Mouse (Mus musculus) fat pad, adult 2 months (tissue): ENCODE measurements at regions not wholly inside any gene's neighbourhood (a gene's known extent, or its start where the extent isn't known, plus 50 kb on each side); places are given as distances from the start of the nearest gene placed in this dataset.

Source experiments
- DNase-seq: peaks from one replicate; pipeline ENCODE4 v3.0.0-alpha.2; 2011; ENCODE audit warnings: low read depth, low spot score; ENCODE audit errors: extremely low read depth

DNA sequence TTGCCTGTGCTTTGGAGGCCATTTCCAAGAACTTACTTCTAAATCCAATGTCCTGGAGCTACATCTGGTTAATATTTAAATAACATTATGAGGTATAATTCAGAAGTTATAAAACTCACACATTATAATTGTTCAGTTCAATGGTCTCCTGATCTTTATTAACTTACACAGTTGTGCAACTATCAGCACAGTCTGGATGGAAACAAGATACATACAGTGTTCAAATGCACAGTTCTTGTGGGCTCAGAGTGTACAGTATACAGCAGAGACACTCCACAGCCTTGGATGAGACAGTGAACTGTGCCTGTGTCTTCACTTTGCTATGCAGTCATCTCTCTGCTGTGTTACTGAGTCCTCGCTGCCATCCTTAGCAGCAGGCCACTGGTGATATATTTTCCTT, 121.8 kb upstream of the Zfand5 start:
- DNase-seq = no peak

DNA sequence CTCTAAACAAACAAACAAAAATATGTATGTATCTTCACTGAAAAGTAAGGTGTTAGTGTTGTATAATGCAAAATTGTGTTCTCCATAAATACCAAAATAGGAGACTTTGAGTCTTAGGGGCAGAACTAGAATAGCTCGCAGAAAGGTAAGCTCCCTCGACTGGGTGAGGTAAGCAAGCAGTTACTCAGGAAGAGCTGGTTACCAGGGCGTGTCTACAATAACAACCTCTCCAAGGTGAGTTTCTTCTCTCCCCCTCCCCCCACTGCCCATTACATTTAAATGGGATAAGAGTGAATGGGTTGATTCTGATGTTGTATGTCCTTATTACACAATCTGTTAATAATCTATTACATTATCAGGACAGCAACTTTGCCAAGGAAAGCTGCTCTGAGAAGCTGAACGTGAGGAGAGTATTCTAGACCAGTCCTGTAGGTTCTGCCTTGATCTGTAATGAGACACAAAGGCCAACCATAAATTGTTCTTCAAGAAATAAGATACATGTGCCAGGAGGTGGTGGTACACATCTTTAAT, 125.2 kb upstream of the Zfand5 start:
- peak; percentile 50 for DNase-seq

DNA sequence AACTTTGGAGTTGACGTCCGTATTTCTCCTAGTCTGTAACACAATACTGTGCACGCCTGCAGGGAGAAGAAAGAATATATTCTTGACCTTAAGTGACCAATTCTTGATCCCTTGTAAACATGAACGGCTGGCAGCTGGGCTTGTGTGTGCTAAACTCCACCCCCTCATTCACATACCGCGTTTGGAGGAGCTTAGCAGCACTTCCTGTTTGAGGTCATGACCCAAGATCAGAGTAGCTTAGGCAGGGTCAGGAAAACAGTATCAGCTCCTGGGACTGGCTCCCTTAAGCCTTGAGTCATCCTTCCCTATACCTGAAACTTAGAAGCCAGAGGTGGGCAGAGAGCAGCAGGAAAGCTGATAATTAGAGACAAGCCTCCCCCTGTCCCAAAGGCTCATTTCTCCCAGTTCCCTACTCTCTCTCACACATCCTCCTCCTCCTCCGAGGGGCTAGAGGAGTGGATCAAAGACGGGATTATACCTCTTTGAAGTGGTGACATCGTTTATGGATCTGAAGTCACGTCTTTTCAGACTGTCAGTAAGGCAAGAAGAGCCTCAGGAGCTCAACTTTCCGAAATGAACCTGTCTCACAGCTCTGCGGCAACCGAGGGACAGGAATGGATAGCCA, 127.3 kb upstream of the Zfand5 start:
- DNase-seq = peak; percentile 61

DNA sequence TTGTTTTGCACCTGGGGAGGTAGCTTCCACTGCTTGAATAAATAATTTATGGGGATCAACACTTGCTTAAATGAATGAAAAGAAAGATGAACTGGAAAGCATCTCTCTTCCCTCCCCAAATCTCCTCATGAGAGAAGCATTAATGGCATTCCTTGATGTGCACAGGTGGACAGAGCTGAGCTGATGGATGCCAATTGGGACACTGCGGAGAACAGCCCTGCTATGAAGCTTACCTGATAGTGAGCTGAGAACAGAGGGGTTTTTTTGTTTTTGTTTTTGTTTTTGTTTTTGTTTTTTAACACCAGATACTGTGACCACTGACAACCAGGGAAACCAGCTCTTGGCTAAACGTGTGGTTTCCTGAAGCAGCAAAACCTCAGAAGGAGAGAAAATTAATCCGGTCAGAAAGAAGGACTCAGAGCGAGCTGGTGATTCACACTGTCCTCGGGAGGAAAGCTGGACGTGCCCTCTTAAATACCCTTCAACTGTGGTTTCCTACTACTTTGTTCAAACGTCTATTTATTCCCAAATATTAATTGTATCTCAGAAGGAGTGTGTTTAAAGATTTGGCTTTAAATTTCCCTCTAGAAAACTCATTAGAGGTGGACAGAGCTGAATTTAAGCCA, 128.0 kb upstream of the Zfand5 start:
- DNase-seq = no peak

- DNase-seq = no peak
These were observed 131.6 kb upstream of the Zfand5 start for GRCm38 (mm10) chr19:21140456-21140855.

GRCm38 (mm10) chr19:21138998-21139495, 133.0 kb upstream of the Zfand5 start:
- no peak for DNase-seq

GRCm38 (mm10) chr19:21136756-21137155, 135.3 kb upstream of the Zfand5 start:
- DNase-seq = no peak

- no peak for DNase-seq
These were observed 136.1 kb upstream of the Zfand5 start for GRCm38 (mm10) chr19:21135998-21136380.

GRCm38 (mm10) chr19:21135297-21135997, 136.6 kb upstream of the Zfand5 start:
- no peak for DNase-seq

DNA sequence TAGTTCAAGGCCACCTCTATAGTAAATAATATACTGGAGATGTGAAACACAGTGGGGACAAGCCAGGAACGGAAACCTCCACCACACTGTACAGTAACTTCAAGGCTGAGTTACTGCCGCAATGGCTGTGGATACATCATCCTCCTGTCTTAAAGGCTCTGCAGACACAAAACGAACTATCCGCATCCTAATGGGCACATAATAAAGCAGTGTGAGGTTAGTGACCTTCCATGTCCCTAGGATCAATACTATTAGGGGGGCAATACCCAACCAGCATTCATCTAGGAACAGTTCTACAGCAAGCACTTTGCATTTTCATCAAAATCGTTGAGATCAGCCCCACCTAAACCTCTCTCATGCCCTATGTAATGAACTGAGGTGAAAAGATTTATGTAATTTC, 142.4 kb upstream of the Zfand5 start:
- no peak for DNase-seq

DNA sequence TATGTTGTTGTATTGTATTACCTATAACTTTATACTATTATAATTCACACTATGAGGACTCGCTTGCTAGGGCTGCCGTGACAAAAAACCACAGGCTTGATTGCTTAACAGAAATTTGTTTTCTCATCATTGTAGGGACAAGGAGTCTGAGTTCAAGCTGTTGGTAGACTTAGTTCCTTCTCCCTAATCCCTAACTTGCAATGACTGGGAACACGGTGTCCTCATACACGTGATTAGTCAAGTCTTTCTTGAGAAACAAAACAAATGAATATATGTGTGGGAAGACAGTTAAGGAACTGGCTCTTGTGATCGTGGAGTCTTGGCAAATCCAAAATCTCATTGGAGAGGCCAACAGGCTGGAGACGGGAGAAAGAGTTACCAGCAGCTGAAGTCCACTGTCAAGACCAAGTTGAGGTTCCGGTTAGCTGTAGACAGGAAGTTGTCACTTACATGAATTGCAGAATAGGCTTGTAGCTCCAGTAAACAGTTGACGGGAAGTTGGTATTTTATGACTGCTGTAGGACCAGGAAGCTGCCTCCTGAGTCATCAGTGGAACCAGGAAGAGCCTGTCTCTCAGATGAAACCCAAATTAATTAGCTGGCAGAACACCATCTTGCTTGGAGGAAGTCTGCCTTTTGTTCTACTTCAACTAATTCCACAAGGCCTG, 144.9 kb upstream of the Zfand5 start:
- DNase-seq = peak; percentile 98

DNA sequence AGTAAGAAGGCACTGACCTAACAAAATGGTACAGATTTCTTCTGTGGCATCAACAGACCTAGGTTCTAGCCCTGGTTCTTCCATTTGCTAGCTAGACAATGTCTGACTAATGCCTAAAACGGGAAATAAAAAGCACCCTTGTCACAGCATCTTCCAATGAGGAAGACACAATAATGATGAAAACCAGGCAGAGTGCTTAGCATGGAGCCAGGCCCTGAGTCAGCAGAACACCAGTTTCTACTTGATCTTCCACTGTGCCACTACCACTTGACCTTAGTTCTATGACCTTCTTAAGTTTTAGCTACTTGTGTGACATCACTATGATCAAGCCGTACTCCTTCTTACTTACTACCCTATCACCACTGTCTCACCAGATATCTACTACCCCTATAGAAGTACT, 145.4 kb upstream of the Zfand5 start:
- DNase-seq = no peak

DNA sequence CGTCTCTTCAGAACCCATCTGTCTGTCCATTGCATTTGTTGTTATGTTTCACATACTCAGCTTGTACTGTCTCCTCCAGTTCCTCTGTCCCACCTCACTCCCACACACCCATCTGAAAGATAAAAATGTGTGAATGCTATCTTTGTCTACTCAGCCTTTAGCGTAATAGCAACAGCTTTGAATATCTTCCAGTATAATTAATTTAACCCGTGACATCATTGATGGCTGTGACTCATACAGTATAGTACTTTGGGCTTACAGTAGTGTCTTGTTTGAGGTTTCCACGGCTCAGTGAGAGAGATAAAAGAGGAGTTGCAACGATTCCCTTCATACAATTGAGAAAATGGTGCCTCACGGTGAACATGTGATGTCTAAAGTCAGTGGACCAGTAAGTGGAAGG, 152.6 kb upstream of the Zfand5 start:
- no peak for DNase-seq

- no peak for DNase-seq
These were observed 153.3 kb upstream of the Zfand5 start for GRCm38 (mm10) chr19:21118782-21119181.

DNA sequence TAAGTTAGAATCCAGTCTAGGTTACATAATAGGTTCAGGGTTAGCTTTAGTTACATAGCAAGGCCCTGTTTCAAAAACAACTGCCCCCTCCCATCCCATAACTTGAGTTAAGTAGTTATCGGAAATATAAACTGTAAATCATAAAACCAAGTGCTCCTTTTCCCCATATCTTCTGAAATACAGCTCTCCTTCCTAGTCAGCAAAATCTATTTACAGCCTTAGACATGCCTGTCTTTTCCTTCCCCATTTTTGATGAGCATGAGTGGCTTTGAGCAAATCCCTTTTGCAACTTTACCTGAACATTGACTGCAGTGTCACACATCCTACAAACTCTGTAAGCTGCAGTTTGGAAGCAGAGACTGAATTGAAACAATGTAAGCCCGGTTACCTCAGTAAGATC, 156.4 kb upstream of the Zfand5 start:
- DNase-seq = no peak

DNA sequence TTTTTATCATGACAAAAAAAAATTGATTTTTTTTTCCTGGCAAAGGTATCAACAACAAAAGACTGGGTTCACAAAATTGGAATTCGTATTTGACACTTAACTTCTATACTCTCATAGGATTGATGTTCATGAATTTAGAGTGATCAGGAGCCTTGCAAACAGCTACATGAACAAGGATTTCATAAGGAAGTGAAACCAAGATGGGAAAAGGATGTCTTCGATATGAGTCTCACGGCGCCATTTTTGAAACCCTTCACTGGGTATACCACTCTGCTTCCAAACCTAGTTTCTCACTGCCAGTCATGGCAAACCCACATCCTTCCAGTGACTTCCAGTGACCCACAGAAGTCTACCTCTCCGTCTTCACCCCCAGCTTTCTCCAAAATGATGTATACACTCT, 157.8 kb upstream of the Tmc1 start:
- DNase-seq = no peak

DNA sequence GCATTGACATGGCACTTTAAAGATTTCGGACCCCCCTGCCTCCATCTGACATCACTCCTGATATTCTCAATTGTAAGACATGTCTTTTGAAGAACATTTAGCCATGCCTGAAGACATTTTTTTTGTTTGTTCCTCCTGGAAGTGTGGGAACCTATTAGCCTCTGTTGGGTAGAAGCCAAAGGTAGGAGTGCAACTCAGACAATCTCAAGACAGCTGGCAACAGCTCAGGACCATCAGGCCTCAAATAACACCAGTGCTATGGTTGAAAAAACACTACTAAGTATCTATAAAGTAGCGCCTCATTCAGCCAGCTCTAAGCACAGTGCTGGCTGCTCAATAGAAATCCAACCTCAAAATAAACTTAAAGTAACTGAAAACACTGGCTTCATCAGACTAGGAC, 154.3 kb upstream of the Tmc1 start:
- DNase-seq = no peak

DNA sequence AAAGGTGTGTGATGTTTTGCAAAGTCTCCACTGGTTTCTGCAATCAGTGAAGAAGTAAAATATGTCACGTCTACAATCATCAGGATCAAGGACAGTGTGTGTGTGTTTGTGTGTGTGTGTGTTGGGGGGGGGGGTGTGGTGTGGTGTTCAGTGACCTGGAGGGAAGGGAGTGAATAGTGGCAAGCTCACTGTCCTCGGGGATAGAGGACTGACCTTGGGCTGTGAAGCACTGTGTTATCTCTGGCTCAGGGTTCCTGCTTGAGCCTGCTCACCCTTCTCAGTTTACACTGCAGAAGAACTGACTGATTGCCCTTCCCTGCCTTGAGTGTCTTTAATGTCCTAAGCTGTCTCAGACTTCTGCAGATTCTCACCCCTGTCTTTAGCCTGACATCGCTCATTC, 153.7 kb upstream of the Tmc1 start:
- no peak for DNase-seq

GRCm38 (mm10) chr19:21107275-21107674, 153.3 kb upstream of the Tmc1 start:
- no peak for DNase-seq

DNA sequence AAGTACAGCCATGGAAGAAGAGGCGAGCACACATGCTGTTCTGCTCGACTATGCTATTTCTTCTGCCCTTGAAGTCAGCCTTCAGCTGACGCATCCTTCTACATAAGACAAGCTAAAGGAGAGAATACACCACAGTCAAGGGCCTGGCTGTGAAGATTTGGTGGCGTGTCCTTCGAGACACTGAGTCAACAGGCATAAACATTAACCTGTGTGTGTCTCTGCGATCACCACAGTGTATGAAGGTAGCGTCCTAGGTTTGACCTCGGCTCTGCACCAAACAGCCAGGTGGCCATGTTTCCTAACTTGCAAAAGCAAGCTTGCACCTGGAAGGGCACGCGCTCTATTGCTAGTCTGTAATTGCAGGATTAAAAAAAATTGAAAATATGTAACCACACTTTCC, 152.8 kb upstream of the Tmc1 start:
- no peak for DNase-seq

GRCm38 (mm10) chr19:21106241-21106669, 152.3 kb upstream of the Tmc1 start:
- peak; percentile 96 for DNase-seq
